Mouse (Mus musculus): ENCODE measurements at regions not wholly inside any gene's neighbourhood (a gene's known extent, or its start where the extent isn't known, plus 50 kb on each side); places are given as distances from the start of the nearest gene placed in this dataset.

DNA sequence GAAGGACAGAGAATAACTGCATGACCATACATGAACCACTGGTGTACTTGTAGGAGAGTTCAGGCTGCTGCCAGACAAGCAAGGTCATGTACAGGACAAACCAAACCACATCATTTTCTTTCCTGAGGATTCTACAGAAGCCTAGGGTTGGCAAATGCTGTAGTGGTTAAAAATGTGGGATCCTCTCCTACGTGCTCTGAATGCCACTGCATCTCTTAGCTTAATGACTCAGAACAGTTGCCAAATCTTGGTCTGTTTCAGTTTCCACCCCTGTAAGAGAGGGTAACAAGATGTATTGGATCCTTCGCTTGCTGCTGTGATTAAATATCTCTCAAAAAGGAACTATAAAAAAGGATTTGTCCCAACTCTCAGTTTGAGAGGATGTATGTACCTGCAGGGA, 938.1 kb downstream of the 4930444P10Rik start:
- no peaks in the 10 kb centered on the region for H3K36me3 ChIP-seq (ENCODE audit: control insufficient read depth, insufficient read depth, low read length)
- no peak overlapping the region for H3K27ac ChIP-seq (ENCODE audit: low read length)
- H3K27me3 ChIP-seq (ENCODE audit: control insufficient read depth, insufficient read depth, low read depth, low read length): no peaks in the 10 kb centered on the region
- no peak overlapping the region for H3K4me2 ChIP-seq (ENCODE audit: low read depth, low read length)
- H3K9me3 ChIP-seq (ENCODE audit: control insufficient read depth, low read length): no peaks in the 10 kb centered on the region
- H3K9ac ChIP-seq (ENCODE audit: low read length): no peak overlapping the region
- no peak for ATAC-seq (ENCODE audit: low read depth)
- 88% methylated on average over 2 of the region's 2 CpGs for WGBS
- no peaks in the 10 kb centered on the region for H3K4me1 ChIP-seq (replicated peaks; ENCODE audit: control insufficient read depth, insufficient read depth, low read length)
- H3K4me3 ChIP-seq (ENCODE audit: low read length): no peak overlapping the region

DNA sequence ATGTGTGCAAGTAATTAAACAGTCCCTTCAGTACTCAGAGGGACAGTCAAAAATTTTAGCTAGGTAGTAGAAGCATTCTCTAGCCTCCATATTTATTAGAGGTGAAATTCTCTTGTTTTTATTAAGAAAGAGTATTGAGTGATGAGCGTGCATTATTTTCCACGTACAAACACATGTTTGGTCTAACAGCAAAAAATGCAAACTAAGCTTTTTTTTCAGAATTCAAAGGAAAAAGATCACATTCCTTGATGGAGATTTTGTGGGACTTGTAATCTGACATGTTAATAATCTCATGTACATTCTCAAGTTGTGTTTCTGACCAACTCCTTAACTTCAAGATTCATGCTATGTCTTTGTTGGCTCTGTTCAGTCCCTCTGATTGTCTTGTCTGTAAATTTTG, 939.2 kb downstream of the 4930444P10Rik start:
- WGBS: 87% methylated on average over 2 of the region's 2 CpGs
- Histone ChIP-seq H3K4me3 (ENCODE audit: low read length) (no peak overlapping the region), H3K4me1 (replicated peaks; ENCODE audit: control insufficient read depth, insufficient read depth, low read length) (no peaks in the 10 kb centered on the region), H3K27ac (ENCODE audit: low read length) (no peak overlapping the region), H3K9ac (ENCODE audit: low read length) (no peak overlapping the region), H3K27me3 (ENCODE audit: control insufficient read depth, insufficient read depth, low read depth, low read length) (no peaks in the 10 kb centered on the region), H3K9me3 (ENCODE audit: control insufficient read depth, low read length) (no peaks in the 10 kb centered on the region), H3K4me2 (ENCODE audit: low read depth, low read length) (no peak overlapping the region), H3K36me3 (ENCODE audit: control insufficient read depth, insufficient read depth, low read length) (no peaks in the 10 kb centered on the region)
- ATAC-seq (ENCODE audit: low read depth): no peak

DNA sequence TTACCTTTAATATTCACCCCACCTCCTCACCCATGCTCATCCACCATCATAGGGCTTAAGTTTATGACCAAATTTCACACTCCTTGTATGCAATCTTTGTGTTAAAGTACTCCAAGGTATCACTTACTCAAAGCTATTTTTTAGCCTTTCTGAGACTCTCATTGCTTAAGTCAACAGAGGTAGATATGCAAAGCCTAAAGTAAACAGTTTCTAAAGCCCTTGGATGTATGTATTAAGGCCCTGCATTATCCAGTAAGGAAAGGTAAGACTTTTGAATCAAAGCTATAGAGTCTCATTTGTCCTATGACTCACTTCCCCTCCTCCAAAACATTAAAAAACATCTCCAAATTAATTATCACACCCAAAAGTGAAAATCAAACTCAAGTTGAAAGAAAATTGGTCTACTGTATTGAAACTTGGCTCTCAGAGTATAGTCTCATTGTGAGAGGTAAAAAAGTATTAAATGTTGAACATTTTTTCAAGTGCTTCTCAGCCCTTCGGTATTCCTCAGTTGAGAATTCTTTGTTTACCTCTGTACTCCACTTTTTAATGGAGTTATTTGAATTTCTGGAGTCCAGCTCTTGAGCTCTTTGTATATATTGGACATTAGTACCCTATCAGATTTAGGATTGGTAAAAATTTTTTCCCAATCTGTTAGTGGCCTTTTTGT, 949.1 kb downstream of the 4930444P10Rik start:
- H3K4me2 ChIP-seq (ENCODE audit: low read depth, low read length): no peak overlapping the region
- H3K27me3 ChIP-seq (ENCODE audit: control insufficient read depth, insufficient read depth, low read depth, low read length): no peaks in the 10 kb centered on the region
- 0 out of 2 replicates have a peak overlapping the region, but pooled peaks have one; percentile 27 for H3K27ac ChIP-seq (ENCODE audit: low read length)
- H3K4me1 ChIP-seq (replicated peaks; ENCODE audit: control insufficient read depth, insufficient read depth, low read length): peaks cover 3% of the 10 kb centered on the region; the same call in 1 of the 2 replicates
- H3K9me3 ChIP-seq (ENCODE audit: control insufficient read depth, low read length): no peaks in the 10 kb centered on the region
- H3K9ac ChIP-seq (ENCODE audit: low read length): no peak overlapping the region
- peak; percentile 92 for ATAC-seq (ENCODE audit: low read depth)
- no peaks in the 10 kb centered on the region for H3K36me3 ChIP-seq (ENCODE audit: control insufficient read depth, insufficient read depth, low read length)
- 50% methylated on average over 1 of the region's 1 CpGs for WGBS
- no peak overlapping the region for H3K4me3 ChIP-seq (ENCODE audit: low read length)

DNA sequence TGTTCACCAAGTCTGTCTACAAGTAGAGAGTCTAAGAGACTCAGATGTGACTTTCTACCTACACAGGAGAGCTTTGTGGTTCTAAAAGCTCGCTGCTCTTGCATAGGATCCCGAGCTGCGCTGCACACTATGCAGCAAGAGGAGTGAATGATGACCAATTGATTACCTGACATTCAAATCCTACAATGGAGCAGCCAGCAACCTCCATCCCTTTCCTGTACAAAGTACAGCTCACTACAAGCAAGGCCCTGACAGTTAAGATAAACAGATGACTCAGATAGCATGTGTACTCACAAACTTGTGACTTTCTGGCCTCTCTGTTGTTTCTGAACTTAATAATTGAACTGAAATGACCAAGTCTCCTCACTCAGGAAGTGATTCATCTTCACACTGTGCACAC, 974.7 kb downstream of the 4930444P10Rik start:
- H3K9ac ChIP-seq (ENCODE audit: low read length): no peak overlapping the region
- no peaks in the 10 kb centered on the region for H3K4me1 ChIP-seq (replicated peaks; ENCODE audit: control insufficient read depth, insufficient read depth, low read length)
- H3K27ac ChIP-seq (ENCODE audit: low read length): no peak overlapping the region
- 42% methylated on average over 3 of the region's 3 CpGs for WGBS
- no peak overlapping the region for H3K4me2 ChIP-seq (ENCODE audit: low read depth, low read length)
- ATAC-seq (ENCODE audit: low read depth): no peak
- H3K27me3 ChIP-seq (ENCODE audit: control insufficient read depth, insufficient read depth, low read depth, low read length): no peaks in the 10 kb centered on the region
- no peaks in the 10 kb centered on the region for H3K9me3 ChIP-seq (ENCODE audit: control insufficient read depth, low read length)
- H3K36me3 ChIP-seq (ENCODE audit: control insufficient read depth, insufficient read depth, low read length): no peaks in the 10 kb centered on the region
- no peak overlapping the region for H3K4me3 ChIP-seq (ENCODE audit: low read length)

DNA sequence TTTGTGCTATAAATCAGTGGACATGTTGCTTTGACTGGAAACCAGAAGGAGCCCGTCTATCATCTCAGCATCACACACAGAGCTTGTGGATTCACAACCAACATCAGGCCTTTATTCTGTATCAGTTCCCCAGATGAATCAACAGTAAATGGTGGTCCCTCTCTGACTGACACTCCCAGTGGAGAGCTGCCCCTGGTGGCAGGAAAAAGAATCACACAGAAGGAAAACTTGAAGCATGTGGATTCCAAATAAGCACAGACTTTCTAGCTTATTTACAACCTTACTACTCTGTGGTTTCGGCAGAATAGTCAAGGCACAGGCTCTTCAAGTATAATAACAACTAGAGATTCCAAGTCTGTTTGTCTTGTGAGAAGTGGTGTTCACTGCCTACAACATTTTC, 981.7 kb downstream of the 4930444P10Rik start:
- ATAC-seq (ENCODE audit: low read depth): no peak
- WGBS: 66% methylated on average over 2 of the region's 2 CpGs

DNA sequence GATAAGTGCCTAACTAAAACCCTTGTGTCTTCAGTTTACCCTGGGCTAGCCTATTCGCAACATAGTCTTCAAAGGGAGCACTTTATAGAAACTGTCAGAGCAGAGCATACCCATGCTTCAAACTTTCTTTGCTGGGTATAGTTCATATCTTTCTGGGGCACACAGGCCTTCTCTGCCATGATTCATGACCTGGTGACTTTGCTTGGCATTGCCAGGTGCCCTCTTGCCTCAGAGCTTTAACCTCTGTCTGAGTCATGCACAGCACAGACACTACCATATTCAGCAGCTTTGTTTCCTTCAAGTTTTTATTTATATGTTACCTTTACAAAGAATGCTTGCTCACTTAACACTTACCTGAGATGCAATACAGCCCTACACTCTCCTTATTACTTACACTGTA, 1022.8 kb downstream of the 4930444P10Rik start:
- no peaks in the 10 kb centered on the region for H3K27me3 ChIP-seq (ENCODE audit: control insufficient read depth, insufficient read depth, low read depth, low read length)
- no peaks in the 10 kb centered on the region for H3K9me3 ChIP-seq (ENCODE audit: control insufficient read depth, low read length)
- 86% methylated on average over 1 of the region's 1 CpGs for WGBS
- H3K4me3 ChIP-seq (ENCODE audit: low read length): no peak overlapping the region
- no peaks in the 10 kb centered on the region for H3K36me3 ChIP-seq (ENCODE audit: control insufficient read depth, insufficient read depth, low read length)
- H3K9ac ChIP-seq (ENCODE audit: low read length): no peak overlapping the region
- no peak overlapping the region for H3K4me2 ChIP-seq (ENCODE audit: low read depth, low read length)
- H3K27ac ChIP-seq (ENCODE audit: low read length): no peak overlapping the region
- no peak for ATAC-seq (ENCODE audit: low read depth)
- no peaks in the 10 kb centered on the region for H3K4me1 ChIP-seq (replicated peaks; ENCODE audit: control insufficient read depth, insufficient read depth, low read length)

More for the DNA sequence above, 981.7 kb downstream of the 4930444P10Rik start:
- no peaks in the 10 kb centered on the region for H3K27me3 ChIP-seq (ENCODE audit: control insufficient read depth, insufficient read depth, low read depth, low read length)
- H3K4me1 ChIP-seq (replicated peaks; ENCODE audit: control insufficient read depth, insufficient read depth, low read length): no peaks in the 10 kb centered on the region
- no peak overlapping the region for H3K9ac ChIP-seq (ENCODE audit: low read length)
- no peak overlapping the region for H3K27ac ChIP-seq (ENCODE audit: low read length)
- no peaks in the 10 kb centered on the region for H3K9me3 ChIP-seq (ENCODE audit: control insufficient read depth, low read length)
- no peaks in the 10 kb centered on the region for H3K36me3 ChIP-seq (ENCODE audit: control insufficient read depth, insufficient read depth, low read length)
- no peak overlapping the region for H3K4me3 ChIP-seq (ENCODE audit: low read length)
- H3K4me2 ChIP-seq (ENCODE audit: low read depth, low read length): no peak overlapping the region

DNA sequence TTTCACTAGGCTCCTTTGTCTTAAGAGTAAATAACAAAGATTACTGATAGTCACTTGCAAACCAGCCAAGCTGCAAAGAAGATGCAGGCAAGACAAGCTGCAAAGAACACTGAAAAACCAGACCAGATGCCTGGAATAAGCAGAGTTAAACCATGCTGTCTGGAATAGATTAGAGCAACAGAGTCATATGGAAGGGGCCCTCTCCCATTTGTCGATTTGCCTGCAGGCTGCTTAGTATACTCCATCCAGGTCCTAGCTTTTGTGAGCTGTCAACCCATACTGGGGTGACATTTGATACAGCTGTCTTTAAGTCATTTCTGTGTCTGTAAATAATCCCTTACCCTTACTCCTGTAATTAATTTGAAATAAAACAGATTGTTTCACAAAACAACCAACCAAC, 1059.1 kb downstream of the 4930444P10Rik start:
- Histone ChIP-seq H3K4me2 (ENCODE audit: low read depth, low read length) (no peak overlapping the region), H3K4me3 (ENCODE audit: low read length) (no peak overlapping the region), H3K27ac (ENCODE audit: low read length) (no peak overlapping the region), H3K27me3 (ENCODE audit: control insufficient read depth, insufficient read depth, low read depth, low read length) (no peaks in the 10 kb centered on the region), H3K36me3 (ENCODE audit: control insufficient read depth, insufficient read depth, low read length) (no peaks in the 10 kb centered on the region), H3K4me1 (replicated peaks; ENCODE audit: control insufficient read depth, insufficient read depth, low read length) (no peaks in the 10 kb centered on the region), H3K9ac (ENCODE audit: low read length) (no peak overlapping the region), H3K9me3 (ENCODE audit: control insufficient read depth, low read length) (no peaks in the 10 kb centered on the region)
- ATAC-seq (ENCODE audit: low read depth): no peak
- WGBS: 42% methylated on average over 1 of the region's 1 CpGs

DNA sequence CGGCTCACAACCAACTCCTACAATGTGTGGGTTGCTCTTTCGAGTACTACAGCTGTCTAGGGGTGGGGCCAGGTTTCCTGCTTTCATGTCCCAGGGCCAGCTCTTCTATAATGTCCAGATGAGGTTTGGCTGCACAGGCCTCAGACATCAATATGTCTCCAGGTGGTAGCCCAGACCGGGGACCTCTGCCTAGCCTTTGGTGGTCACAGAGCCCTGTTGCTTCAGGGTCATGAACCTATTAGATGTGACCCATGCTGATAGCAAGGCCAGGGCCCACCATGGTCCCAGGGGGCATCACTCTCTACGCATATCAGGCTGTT, 1074.7 kb downstream of the 4930444P10Rik start:
- 79% methylated on average over 4 of the region's 4 CpGs for WGBS
- Histone ChIP-seq H3K27ac (ENCODE audit: low read length) (no peak overlapping the region), H3K9me3 (ENCODE audit: control insufficient read depth, low read length) (no peaks in the 10 kb centered on the region), H3K27me3 (ENCODE audit: control insufficient read depth, insufficient read depth, low read depth, low read length) (no peaks in the 10 kb centered on the region), H3K9ac (ENCODE audit: low read length) (no peak overlapping the region), H3K4me3 (ENCODE audit: low read length) (no peak overlapping the region), H3K4me2 (ENCODE audit: low read depth, low read length) (no peak overlapping the region), H3K36me3 (ENCODE audit: control insufficient read depth, insufficient read depth, low read length) (no peaks in the 10 kb centered on the region), H3K4me1 (replicated peaks; ENCODE audit: control insufficient read depth, insufficient read depth, low read length) (no peaks in the 10 kb centered on the region)
- no peak for ATAC-seq (ENCODE audit: low read depth)

DNA sequence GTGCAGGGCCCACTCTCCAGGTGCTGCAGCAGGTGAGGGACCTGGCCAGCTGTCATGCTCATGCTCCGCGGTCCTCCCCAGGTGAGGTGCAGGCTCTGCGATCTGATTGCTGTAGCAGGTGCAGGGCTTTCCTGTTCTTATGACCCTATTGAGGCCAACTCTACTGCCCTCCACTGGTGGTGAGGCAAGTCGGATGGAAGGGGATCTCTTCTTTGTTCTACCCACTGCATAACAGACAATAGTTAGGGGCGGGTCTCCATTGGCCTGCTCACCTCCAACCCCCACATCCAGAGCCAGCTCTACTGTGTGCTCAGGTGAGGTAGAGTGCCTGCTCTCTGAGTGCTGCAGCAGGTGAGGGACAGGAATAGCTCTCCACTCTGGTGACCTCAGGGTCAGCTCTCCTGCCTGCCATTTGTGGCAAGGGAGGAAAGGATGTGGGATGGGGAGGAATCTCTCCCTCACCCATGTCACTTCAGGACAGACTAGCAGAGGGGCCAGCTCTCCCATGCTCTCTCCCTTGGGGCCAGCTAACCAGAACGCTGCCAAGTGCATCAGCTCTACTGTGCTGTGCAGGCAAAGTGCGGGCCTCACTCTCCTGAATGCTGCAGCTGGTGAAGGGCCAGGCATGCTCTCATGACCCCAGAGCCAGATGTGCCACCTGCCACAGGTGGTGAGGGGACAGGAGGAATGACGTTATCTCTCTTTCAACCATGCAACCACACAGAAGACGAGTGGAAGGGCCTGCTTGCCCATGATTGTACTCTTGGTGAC, 1075.3 kb downstream of the 4930444P10Rik start:
- H3K27ac ChIP-seq (ENCODE audit: low read length): no peak overlapping the region
- H3K27me3 ChIP-seq (ENCODE audit: control insufficient read depth, insufficient read depth, low read depth, low read length): no peaks in the 10 kb centered on the region
- H3K9me3 ChIP-seq (ENCODE audit: control insufficient read depth, low read length): no peaks in the 10 kb centered on the region
- 58% methylated on average over 9 of the region's 9 CpGs for WGBS
- H3K9ac ChIP-seq (ENCODE audit: low read length): no peak overlapping the region
- H3K4me1 ChIP-seq (replicated peaks; ENCODE audit: control insufficient read depth, insufficient read depth, low read length): no peaks in the 10 kb centered on the region
- no peak overlapping the region for H3K4me3 ChIP-seq (ENCODE audit: low read length)
- ATAC-seq (ENCODE audit: low read depth): no peak
- no peaks in the 10 kb centered on the region for H3K36me3 ChIP-seq (ENCODE audit: control insufficient read depth, insufficient read depth, low read length)
- H3K4me2 ChIP-seq (ENCODE audit: low read depth, low read length): no peak overlapping the region
